Mouse (Mus musculus): ENCODE results near the gene Olfr527.
A peak's percentile ranks its signal among the peaks of the same experiment; 100 is the strongest.

Olfr527 gene

DNA sequence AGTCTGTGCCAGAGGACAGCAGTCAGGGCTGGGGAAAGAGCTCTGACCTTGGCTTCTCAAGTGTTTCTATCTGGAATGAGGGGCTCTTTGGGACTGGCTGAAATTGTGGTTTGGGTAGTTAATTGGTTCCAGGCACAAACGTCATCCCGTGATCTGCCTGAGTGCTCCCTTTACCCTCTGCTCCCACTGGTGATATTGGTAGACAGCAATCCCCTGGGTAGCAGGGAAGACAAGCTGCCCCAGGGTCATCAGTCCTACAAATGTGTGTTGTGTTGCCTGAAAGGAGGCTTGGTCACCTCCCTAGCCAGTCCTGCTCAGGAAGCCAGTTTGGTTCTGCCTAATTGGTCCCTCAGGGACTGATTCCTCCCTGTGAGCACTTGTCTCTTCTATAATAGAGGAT lies at the start of gene Olfr527:
Gene Olfr527, plus strand, starts transcription at position 301 of the 400 bp plus-strand sequence.
- no peak for DNase-seq

GRCm38 (mm10) chr7:140295746-140296145 lies 38.1 kb upstream of the Olfr527 start:
- DNase-seq = no peak

DNA sequence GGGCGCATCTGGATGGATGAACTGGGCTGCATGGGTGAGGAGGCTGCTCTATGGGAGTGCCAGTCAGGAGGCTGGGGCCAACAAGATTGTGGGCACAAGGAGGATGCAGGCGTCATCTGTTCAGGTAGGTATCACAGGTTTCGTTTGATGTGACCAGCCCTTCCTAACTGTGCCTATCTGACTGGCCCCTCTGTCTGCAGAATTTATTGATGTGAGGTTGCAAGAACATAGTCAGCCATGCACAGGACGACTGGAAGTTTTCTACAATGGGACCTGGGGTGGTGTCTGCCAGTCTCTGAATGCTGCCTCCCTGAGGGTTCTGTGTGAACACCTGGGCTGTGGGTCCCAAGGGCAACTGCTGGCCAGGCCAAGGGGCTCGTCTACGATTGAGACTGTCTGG lies 36.9 kb upstream of the Olfr527 start:
- DNase-seq = no peak

DNA sequence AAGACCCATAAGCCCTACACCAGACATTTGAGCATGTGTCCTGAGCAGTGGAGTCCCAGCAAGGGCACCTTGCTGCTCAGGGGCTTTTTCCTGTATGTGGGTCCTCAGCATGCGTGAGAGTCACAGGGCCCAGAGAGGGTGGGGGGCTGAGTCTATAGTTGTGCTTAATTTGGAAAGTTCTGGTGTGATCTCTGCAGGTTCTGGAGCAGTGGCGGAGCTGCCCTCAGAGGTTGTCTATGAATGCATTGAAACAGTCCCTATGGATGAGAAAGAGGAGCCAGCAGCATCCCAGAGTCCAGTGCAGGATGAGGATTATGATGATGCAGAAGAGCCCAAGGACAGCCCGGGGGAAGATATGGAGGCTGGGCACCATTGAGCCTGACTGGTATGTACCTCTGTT lies 34.4 kb upstream of the Olfr527 start:
- DNase-seq = no peak

DNA sequence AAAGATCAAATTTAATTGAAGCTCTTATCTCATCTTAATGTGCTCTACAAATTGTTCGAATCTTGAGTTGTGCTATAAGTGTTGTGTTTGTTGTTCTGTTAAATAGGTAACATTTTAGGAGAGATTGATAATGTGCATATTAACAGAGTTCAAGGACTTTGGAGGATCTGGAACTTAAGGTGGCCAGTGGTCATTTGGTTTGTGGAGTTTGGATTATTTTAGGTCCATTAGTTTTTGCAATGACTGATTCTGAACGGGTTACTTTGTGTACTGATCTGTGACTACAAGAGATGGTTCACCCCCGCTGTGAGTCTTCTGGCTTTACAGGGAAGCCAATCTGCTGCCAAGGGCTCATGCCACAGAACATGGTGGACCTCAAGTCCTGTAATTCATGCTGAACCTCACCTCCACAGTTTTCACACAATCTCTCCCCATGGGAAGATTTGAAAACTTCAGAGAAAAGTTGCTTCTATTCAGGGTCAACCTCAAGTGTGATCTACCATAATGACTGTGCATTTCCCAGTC lies 13.9 kb upstream of the Olfr527 start:
- DNase-seq = no peak

DNA sequence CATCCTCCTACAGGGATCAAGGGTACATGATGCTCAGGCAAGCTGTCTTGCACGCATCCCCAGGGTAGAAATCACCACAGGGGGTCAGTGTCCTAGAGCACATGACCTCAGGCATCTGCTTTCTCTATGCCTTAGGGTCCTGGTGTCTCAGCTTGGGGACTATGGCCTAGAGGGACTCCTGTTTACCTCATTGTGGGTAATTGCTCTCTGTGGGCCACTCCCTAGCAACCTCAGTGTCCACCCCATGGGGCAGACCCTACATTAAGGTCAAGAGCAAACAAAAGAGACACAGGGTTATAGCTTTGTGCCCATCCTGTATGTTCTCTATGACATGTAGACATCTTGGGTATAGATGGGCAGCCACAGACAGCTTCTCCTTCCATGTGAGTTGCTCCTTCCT lies 13.3 kb upstream of the Olfr527 start, which contains the start of gene Olfr525:
Gene Olfr525, plus strand, starts transcription at position 301 of the 400 bp plus-strand sequence.
- no peak for DNase-seq

GRCm38 (mm10) chr7:140321135-140321534 lies 12.7 kb upstream of the Olfr527 start:
- DNase-seq = peak; percentile 38

DNA sequence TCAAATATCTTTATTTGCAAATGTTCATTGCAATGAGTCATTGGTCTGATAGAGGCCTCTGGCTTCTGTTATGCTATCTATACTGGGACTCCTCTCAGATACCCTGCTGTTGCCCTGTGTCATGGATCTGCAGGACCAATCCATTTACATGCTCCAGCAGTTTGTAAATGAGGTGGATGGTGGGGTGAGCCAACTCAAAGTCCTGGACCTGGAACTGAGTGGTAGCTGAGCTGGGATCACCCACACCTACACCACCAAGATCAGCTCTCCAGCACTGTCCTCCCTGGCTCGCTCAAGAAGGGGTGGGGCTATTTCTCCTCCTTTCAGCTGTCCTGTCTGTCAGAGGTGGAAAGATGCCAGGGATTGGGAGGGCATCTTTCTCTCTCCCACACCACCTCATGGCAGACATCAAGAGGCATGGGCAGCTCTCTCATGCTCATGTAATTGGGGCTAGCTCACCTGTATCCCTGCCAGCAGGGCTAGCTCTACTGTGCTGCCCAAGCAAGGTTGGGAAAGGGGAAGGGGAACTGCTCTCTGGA lies 4.0 kb upstream of the Olfr527 start:
- no peak for DNase-seq

DNA sequence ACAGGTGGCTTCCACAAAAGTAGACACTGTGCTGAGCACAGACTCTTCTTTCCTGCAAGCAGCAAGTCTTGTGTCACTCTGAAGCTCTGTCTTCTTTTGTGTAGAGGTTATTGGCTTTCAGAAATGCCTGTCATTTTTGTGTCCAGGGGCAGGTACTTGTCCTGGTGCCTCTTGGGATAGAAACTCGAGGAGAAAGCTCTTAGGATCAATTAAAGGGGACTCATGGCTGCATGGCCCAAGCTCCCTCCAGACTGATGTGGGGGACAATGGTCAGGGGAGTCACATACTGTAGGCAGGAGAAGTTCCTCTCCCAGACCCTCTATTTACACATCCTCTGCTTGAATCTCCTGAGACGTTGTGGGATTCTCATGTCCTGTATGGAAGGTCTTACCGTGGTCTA lies 27.8 kb downstream of the Olfr527 start, which contains the start of gene Olfr60:
Gene Olfr60, minus strand, starts transcription at position 101 of the 400 bp plus-strand sequence.
- no peak for DNase-seq

DNA sequence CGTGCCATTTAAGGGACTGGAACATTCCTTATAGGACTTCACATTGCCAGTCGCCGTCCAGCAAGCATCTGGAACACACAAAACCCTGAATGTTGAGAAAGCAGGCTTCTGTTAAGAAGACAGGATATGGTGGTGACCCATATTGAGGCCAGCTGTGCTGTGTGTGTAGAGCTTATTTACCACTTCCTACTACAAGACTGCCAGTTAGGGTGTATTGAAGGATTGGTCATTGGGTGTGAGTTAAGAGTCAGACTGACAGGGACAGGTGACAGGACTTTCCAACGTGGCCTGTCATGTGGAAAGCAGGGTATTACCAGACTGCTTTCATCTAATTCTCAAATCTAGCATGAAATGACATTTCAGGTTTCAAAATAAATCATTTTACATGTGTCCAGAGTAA lies 40.5 kb downstream of the Olfr527 start:
- DNase-seq = peak; percentile 35

DNA sequence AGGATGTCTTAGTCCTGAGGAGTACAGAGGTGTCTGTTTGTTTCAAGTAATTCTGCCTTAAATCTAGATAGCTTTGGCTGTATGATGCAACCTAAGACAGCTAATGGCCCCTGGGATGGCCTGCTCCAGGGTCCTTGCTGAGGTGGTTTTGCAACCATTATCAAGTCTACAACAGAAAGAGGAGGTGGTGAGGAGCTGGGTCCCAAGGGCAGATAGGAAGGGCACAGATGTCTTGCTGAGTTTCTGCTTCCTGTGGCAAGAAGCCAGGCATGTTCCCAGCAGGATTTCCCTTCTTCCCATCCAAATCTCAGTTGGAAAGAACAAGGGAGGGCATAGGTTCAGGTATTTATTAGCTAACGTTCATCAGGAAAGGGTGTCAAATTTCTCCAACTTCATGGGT lies 42.4 kb downstream of the Olfr527 start, which contains the start of gene Olfr530:
Gene Olfr530, minus strand, starts transcription at position 101 of the 400 bp plus-strand sequence.
- DNase-seq = no peak

- no peak for DNase-seq
Measured at GRCm38 (mm10) chr7:140376911-140377310, 43.1 kb downstream of the Olfr527 start.

Data from thymus, postnatal 14 days (tissue).